Mouse (Mus musculus) kidney, postnatal 4 days (tissue): ENCODE data around the gene Fam177a.
"Not testable (repeated sequence)": the region's sequence is repeated elsewhere in the genome, so short reads cannot be mapped to it uniquely, and the experiment has no call there.

Experiments
- DNase-seq, 2 experiments: peaks; one replicate each; pipeline ENCODE4 v3.0.0; 2021; ENCODE audit warnings: mixed read lengths in 2 of 2

The Fam177a gene

DNA sequence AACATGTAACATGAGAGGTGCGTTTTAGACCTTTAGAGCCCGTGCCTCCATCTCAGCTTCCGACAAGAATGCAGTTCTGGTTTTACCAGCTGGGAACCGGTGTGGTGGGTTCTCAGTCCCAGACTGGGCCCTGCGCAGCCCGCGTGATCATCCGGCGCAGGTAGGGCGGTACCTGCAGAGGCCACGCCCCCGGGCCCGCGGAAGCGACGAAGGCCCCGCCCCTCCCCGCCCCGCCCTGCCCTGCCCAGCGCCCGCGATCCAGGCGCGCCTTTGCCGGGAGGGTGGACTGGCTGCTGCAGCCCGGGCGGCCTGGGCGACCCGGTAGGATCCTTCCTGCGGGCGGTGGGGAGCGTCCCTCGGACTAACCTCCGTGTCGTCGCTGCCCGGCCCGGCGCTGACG lies at the start of gene Fam177a:
Fam177a (plus strand) TSS at position 228 of the 400 bp plus-strand sequence.
- not testable (repeated sequence) for DNase-seq

- no peak for DNase-seq
Measured at GRCm38 (mm10) chr12:55075296-55075695, 49.0 kb upstream of the Fam177a start.

DNA sequence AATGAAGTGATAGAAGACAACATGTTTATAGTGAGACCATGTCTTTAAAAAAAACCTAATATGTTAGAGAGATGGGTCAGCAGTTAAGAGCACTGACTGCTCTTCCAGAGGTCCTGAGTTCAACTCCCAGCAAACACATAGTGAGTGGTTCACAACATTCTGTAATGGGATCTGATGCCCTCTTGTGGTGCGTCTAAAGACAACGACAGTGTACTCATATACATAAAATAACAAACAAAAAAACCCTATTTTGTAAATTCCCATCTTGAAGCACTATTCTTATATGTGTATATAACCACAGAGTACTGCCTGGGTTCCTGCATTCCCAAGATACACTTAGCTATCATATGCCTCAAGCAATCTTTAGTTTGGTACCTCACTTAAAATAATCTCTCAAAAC lies 45.6 kb upstream of the Fam177a start:
- DNase-seq, result not testable (repeated sequence)

DNA sequence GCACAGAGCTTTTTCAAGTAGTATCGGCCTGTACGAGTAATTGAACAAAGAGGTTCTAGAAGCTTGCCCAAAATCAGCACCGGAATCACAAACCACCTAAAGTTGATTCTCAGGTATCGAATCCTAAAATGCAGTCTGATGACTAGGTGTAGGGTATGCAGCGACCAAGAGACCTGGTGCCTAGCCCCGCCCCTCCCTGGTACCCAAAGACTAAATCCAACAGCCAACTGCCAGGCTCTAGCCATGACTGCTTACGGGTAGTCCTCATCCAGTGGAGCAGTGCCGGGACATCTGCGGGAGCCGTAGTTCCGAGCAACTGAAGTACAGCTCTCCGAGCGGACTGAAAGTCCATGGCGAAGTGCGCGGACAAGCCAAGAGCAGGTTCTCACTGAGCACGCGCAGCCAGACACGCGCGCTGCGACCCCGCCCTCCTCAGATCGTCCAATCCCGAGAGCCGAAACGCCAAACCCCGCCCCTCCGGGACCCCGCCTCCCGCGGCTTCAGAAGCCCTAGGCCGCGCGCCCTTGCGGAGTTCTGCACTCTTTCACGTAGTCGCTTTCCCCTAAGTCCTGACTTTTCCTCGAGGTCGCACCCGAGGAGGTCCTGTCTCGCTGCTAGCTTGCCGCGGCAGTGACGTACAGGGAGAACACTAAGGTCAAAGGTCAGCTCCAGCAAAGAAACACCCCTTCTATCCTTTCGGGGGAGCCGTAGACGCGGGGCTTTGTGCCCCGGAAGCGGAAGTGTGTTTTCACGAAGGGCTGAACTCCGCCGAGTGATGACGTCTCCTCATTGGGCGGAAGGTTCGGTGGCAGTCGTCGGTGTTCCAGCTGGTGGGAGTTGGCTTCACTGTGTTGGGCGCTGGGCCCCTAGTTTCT lies 44.3 kb upstream of the Fam177a start, which contains the start of the genes 2700097O09Rik and Srp54a:
2700097O09Rik (minus strand) TSS at position 385 of the 875 bp plus-strand sequence.
Srp54a (plus strand) TSS at position 537 of the 875 bp plus-strand sequence.
- DNase-seq, result peak; percentile 97 to 98

DNA sequence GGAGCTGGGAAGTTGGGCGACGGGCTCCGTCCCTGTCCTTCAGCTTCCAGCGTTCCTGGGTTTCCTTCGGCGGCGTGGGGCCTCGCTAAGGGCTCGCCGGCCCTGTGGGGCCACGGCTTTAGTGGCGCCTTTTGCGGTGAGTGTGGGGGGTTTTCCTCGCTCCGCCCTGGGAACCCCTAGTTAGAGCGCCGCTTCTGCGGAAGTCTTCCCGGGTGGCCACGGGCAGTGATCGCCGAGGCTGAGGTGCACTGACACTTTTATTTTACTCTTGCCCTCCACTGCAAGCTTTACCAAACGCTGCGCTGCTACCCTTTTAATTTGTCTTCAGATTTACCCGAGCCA lies 43.7 kb upstream of the Fam177a start:
- DNase-seq, result not testable (repeated sequence)

GRCm38 (mm10) chr12:55092127-55092526 lies 32.1 kb upstream of the Fam177a start:
- not testable (repeated sequence) for DNase-seq

- not testable (repeated sequence) for DNase-seq
Measured at GRCm38 (mm10) chr12:55112616-55113015, 11.7 kb upstream of the Fam177a start.

GRCm38 (mm10) chr12:55124731-55125130 lies 462 bp downstream of the Fam177a start:
- DNase-seq, result not testable (repeated sequence)

- DNase-seq, result not testable (repeated sequence)
Measured at GRCm38 (mm10) chr12:55135540-55135939, 11.3 kb downstream of the Fam177a start.

DNA sequence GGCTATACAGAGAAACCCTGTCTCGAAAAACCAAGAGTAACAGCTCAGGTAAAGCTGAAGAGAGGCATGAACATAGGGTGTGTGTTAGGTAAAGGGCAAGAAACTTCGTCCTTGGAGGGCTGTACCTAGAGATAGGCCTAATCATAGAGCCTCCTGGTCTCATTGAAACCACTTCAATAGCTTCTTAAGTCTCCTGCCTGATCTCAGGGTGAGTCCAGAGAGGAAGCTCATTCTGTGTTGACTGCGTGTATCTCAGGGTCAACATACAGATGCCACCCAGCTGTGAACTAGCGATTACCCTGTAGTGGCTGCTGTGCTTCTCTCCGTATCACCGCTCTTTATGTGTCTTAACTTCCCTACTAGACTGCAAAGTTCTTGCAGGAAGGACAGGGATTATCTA lies 13.6 kb downstream of the Fam177a start:
- not testable (repeated sequence) for DNase-seq

DNA sequence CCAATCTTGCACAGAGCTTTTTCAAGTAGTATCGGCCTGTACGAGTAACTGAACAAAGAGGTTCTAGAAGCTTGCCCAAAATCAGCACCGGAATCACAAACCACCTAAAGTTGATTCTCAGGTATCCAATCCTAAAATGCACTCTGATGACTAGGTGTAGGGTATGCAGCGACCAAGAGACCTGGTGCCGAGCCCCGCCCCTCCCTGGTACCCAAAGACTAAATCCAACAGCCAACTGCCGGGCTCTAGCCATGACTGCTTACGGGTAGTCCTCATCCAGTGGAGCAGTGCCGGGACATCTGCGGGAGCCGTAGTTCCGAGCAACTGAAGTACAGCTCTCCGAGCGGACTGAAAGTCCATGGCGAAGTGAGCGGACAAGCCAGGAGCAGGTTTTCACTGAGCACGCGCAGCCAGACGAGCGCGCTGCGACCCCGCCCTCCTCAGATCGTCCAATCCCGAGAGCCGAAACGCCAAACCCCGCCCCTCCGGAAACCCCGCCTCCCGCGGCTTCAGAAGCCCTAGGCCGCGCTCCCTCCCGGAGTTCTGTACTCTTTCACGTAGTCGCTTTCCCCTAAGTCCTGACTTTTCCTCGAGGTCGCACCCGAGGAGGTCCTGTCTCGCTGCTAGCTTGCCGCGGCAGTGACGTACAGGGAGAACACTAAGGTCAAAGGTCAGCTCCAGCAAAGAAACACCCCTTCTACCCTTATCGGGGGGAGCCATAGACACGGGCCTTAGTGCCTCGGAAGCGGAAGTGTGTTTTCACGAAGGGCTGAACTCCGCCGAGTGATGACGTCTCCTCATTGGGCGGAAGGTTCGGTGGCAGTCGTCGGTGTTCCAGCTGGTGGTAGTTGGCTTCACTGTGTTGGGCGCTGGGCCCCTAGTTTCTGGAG lies 30.5 kb downstream of the Fam177a start, which contains the start of gene Srp54b:
Srp54b (plus strand) TSS at position 546 of the 890 bp plus-strand sequence.
- DNase-seq, result not testable (repeated sequence)

- DNase-seq, result not testable (repeated sequence)
Measured at GRCm38 (mm10) chr12:55155449-55155783, 31.1 kb downstream of the Fam177a start.

DNA sequence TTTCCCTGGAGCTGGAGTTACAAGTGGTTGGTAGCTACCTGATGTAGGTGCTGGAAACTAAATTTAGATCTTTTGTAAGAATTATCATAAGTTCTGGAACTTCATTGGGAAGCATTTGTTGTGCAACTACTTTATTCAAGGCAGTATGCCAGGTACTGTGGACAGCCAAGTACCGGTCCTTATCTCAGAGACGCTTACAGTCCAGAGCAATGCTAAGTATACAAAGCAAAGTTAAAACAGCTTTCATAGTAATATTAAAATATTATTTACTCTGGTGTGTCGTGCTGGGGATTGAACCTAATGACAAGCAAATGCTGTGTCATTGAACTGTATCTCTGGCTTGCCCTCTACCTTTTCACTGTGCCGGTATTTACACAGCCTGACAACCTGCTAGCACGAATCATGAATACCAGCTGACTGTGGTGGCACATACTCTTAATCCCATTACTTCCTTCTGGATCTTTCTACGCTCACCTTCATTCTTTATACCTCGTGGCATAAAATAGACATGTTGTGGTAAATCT lies 42.8 kb downstream of the Fam177a start:
- not testable (repeated sequence) for DNase-seq

GRCm38 (mm10) chr12:55187686-55188085 lies 63.4 kb downstream of the Fam177a start:
- DNase-seq, result not testable (repeated sequence)

DNA sequence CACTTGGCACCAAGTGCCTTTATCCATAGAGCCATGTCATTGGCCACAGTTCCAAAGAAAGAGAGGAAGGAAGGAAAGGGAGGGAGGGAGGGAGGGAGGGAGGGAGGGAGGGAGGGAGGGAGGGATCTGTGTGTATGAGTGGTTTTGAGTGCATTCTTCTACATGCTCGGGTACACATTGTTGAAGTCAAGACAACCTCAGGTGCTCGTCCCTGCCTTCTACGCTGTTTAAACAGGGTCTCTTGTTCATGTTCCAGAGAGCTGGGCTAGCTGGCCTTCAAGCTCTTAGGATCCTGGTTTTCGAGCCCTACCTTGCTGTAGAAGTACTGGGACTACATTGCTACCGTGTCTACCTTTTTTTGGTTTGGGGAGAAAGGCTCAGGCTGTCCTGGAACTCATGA lies 64.9 kb downstream of the Fam177a start:
- DNase-seq, result not testable (repeated sequence)
